Mouse (Mus musculus) embryo, embryonic 9.5 days (tissue): ENCODE results near the gene Tmed2.
"Not testable (repeated sequence)": the region's sequence is repeated elsewhere in the genome, so short reads cannot be mapped to it uniquely, and the experiment has no call there.

Source experiments
- DNase-seq: peaks from one replicate; pipeline ENCODE4 v3.0.0-alpha.2; 2017; ENCODE audit errors: extremely low spot score

The Tmed2 gene

DNA sequence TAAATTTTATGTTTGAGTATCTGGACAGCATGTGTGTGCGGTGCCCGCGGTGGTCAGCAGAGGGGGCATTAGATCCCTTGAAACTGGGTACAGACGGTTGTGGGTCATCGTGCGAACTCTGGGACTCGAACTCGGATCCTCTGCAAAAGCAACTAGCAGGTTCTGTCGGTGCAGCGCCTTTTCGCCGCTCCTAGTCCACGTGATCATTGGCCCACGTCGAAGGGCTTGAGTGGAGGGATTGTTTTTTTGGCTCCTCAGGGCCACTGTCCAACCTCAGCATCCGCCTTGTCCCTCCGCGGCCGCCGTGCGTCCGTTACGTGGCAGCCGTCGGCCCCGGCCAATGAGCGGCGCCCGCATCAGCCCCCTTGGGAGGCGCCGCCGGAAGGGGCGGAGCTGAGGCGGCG is at the start of gene Tmed2:
Tmed2 (plus strand) TSS at position 313 of the 404 bp plus-strand sequence.
- DNase-seq = peak; percentile 93

DNA sequence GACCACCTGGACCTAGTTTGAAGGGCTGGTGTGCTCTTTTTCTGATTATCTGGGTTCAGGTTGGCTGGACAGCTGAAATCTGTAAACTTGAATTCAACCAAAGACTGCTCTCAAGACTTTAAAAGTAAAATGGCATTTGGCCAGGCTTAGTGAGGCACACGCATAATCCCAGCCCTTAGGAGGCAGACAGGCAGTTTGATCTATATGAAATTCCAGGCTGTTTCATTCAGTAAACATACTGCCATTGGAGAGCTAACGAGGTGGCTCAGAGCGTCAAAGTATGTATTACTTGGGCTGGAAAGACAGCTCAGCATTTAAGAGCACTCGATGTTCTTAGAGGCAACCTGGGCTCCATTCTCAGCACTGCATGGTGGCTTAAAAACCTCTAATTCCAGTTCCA is 48.8 kb upstream of the Tmed2 start:
- no peak for DNase-seq

DNA sequence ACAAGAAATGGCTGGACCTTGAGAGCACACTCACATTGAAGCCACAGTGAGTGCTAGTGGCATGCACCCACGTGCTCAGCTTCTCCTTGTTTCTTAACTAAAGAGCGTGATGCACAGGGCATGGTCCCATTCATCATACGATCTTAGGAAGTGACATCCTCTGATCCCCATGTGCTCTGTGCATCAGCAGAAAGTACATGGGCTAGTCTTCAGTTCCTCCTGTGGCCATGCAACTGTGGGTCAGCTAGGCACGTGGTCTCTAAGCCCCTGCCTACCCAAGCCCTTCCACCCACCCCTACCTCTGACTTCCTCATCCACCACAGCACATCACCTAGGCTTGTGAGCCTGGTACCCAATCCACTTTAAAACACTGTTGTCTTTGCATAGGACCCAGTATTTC is 47.9 kb upstream of the Tmed2 start:
- no peak for DNase-seq

DNA sequence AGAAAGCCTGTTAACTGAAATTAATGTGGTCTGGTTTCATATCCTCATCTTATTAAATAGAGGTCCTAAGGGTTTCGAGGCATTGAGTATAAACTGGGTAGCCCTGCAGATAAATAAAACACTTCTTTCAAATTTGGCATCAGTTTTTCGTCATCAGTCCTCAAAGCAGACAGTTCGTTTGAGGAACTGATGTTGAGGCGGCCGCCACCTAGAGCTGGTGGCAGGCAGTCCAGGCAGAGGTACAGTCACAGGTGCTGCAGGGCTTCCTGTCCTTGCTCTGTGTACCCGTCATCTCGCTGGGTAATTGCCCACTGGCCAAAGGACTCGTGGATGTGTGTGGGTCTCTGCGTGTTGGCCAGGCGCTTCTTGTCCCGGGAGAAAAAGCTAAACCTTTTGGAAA is 47.0 kb upstream of the Tmed2 start:
- no peak for DNase-seq

- no peak for DNase-seq
Observed at GRCm38 (mm10) chr5:124495547-124495946, 44.9 kb upstream of the Tmed2 start.

DNA sequence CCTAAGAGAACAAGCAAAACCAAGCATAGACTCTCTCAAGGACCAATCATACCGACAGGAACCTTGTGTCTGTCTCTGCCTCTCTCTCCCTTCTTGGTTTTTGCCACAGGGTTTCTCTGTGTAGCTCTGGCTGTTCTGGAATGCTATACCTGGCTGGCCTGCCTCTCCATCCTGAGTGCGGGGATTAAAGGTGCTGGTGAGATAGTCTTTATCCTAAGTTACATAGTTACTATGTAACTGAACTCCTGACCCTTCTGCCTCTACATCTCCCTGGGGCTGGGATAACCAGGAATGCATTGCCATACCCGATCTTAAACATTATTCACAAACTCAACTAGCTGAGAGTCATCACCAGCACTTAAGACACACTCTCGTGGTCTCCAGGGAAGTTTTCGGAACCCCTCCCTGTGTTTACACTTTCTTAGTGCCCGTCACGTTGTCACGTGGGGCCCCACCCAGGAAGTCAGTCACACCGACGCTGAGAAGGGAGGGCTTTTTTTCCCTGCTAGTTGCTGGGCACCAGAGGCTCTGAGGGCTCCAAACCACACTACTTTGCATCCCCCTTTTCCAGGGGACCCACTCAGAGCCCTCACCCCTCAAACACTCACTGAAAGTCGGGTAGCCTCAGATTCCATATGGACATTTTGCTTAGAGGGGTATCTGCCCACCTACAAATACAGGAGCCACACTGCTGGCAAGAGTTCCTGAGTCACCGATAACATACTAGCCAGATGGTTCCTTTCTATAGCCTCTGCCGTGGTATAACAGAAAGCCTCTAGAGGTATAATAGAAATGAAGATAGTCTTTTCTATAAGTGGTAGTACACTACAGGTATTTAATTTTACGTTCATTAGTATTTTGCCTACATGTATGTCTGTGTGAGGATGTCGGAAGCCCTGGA is 43.6 kb upstream of the Tmed2 start:
- DNase-seq = no peak

GRCm38 (mm10) chr5:124498221-124498876 is 42.1 kb upstream of the Tmed2 start:
- DNase-seq = no peak

- peak; percentile 53 for DNase-seq
Observed at GRCm38 (mm10) chr5:124499001-124499400, 41.5 kb upstream of the Tmed2 start.

- DNase-seq = not testable (repeated sequence)
Observed at GRCm38 (mm10) chr5:124500037-124500436, 40.5 kb upstream of the Tmed2 start.

DNA sequence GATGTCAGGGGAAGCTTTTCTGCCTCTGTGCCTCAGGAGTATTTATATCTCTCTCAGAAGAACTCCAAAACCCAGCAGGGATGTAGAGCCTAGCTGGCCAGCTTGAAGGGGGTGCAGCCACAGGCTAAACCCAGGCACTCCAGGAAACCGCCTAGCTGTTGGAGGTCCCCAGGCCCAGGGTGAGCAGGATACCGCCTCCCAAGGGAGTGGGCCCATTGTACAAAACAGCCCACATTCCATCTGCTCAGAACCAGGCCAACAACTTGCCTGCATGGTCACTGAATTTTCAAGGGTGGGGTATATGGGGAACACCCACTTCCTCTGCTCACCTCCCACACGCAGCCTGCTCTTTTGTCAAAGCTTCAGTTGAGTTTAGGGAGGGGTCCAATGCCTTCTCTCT is 39.9 kb upstream of the Tmed2 start:
- DNase-seq = no peak

DNA sequence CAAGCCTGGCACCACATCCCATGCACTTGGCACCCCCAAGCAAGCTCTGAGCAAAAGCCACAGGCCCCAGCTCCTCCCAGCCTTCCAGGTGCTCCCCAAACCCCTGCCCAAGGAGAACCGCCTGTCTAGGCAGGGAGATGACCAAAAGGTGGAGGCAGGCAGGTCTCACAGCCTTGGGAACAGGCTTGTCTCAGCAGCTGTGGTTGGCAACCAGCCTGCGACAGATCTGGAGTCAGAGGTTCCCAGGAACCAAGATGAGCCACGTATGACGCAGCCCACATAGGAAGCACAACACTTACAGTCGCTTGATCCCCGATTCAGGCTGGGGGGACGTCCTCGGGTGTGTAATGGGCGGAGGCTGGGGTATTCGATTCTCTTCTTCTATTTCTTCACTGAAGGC is 39.0 kb upstream of the Tmed2 start:
- no peak for DNase-seq

DNA sequence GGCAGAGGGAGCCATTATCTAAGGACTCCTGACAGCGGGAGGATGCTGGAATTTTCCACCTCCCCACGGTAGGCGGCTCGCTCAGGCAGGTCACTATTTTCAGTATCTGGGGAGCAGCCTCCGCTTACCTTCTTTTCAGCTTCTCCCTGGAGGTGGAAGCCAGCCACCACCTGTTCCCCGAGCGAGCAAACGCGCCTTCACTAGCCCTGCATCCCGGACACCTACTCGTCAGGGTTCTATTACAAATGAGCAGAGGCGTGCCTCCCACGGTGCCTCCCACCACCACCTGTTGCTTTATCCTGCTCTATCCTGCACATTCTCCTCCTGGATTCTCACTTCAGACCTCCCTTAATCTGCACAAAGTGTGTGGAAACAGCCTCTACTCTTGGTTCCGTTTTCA is 36.8 kb upstream of the Tmed2 start:
- DNase-seq = no peak

GRCm38 (mm10) chr5:124505235-124505634 is 35.3 kb upstream of the Tmed2 start:
- no peak for DNase-seq

GRCm38 (mm10) chr5:124506731-124507359 is 33.6 kb upstream of the Tmed2 start:
- no peak for DNase-seq

GRCm38 (mm10) chr5:124509200-124509599 is 31.3 kb upstream of the Tmed2 start:
- DNase-seq = no peak

GRCm38 (mm10) chr5:124509742-124510237 is 30.7 kb upstream of the Tmed2 start:
- no peak for DNase-seq

GRCm38 (mm10) chr5:124510536-124511050 is 29.9 kb upstream of the Tmed2 start:
- DNase-seq = no peak

- no peak for DNase-seq
Observed at GRCm38 (mm10) chr5:124515789-124516188, 24.7 kb upstream of the Tmed2 start.

- DNase-seq = no peak
Observed at GRCm38 (mm10) chr5:124518648-124519047, 21.8 kb upstream of the Tmed2 start.

GRCm38 (mm10) chr5:124521588-124521987 is 18.9 kb upstream of the Tmed2 start:
- DNase-seq = no peak

GRCm38 (mm10) chr5:124523032-124523431 is 17.5 kb upstream of the Tmed2 start:
- DNase-seq = no peak

GRCm38 (mm10) chr5:124524943-124525342 is 15.6 kb upstream of the Tmed2 start:
- DNase-seq = no peak
